Mouse (Mus musculus): ENCODE data around the gene Gm45234. TPM values are rescaled to one million over a fixed set of nuclear protein-coding genes. Genes with fewer than 3 reads are reported as not detected.

The Gm45234 gene
- polyA plus RNA-seq, 1 experiment from 2014 or later: not detected

DNA sequence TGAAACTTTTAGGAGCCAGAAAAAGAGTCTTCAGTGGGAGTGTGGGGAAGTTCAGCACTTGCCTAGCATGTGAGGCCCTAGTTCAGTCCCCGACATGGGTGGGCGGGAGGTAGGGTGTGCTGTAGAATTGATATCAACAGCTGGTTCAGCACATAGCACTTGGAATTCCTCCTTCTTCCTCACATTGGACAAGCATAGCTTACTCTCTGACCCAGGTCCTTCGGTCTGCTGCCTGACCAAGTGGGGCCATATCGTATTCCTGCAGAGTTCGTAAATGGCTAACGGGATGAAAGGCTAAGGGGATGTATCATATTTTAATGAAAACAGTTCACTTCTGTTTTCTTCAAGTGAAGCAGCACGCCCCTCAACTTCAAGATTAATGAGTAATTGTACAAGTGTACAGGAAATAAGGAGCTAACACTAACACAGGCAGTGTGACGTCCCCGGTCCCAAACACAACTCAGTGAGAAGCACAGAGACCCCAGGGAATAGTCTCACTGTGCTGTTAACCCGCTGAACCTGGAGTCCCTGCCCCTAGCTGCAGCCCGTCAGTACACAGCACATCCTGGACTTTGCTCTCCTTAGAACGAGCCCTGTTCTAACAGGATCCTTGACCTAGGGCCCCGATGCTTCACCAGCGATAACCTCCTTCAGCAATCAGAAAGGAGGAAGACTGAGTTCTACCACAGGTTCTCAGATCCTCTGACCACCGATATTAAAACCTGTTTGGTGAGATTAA, 62.4 kb downstream of the Gm45234 start:
- Histone ChIP-seq H3K27ac (ENCODE audit: poor library complexity, severe bottlenecking) (no peak overlapping the region), H3K27me3 (replicated peaks) (no peaks in the 10 kb centered on the region), H3K4me3 (no peak overlapping the region), H3K4me1 (replicated peaks) (peaks cover 10% of the 10 kb centered on the region; the same call in 1 of the 2 replicates), H3K4me2 (no peak overlapping the region), H3K9me3 (replicated peaks) (no peaks in the 10 kb centered on the region), H3K9ac (no peak overlapping the region), H3K36me3 (peaks cover 4% of the 10 kb centered on the region; the same call in 1 of the 2 replicates)
- WGBS: 80% methylated on average over 15 of the region's 15 CpGs
- no peak for ATAC-seq (ENCODE audit: insufficient number of reproducible peaks, low FRiP score)

DNA sequence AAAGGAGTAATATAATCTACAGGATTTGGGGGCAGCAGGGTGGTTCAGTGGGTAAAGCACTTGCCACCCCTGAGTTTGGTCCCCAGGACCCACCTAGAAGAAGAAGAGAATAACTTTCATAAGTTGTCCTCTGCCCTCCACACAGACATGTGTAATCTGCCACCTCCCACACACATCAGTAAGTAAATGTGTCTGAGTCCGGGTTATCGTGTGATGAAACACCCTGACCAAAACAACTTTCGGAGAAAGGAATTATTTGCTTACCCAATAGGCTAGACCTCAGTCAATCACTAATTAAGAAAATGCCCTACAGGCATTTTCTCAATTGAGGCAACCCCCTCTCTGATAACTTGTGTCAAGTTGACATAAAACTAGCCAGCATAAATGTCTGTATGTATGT, 65.3 kb downstream of the Gm45234 start:
- H3K4me2 ChIP-seq: no peak overlapping the region
- 90% methylated on average over 3 of the region's 3 CpGs for WGBS
- H3K4me1 ChIP-seq (replicated peaks): peaks cover 7% of the 10 kb centered on the region; the same call in 1 of the 2 replicates
- H3K36me3 ChIP-seq: no peaks in the 10 kb centered on the region
- ATAC-seq (ENCODE audit: insufficient number of reproducible peaks, low FRiP score): no peak
- H3K27ac ChIP-seq (ENCODE audit: poor library complexity, severe bottlenecking): no peak overlapping the region
- no peak overlapping the region for H3K9ac ChIP-seq
- H3K4me3 ChIP-seq: no peak overlapping the region
- H3K9me3 ChIP-seq (replicated peaks): no peaks in the 10 kb centered on the region
- H3K27me3 ChIP-seq (replicated peaks): no peaks in the 10 kb centered on the region

MicroRNA genes within 50 kb of the gene (microRNA counts, 519-probe panel; counts per million panel counts)
- microRNA mmu-miR-141 (not detected), microRNA mmu-miR-200c (2,691 counts per million, percentile 11 among the panel's probes with 10 or more counts)

Small RNA genes within 50 kb of the gene (microRNA-seq; reads per million reads assigned to microRNA genes)
- 25.7 reads per million, percentile 35 among the genes with 10 or more reads in this experiment for gene Mir141
- 129 reads per million, percentile 56 among the genes with 10 or more reads in this experiment for gene Mir200c

Other genes starting within 250 kb of the Gm45234 start
- gene C1ra, start 243.6 kb downstream of the Gm45234 start, polyA plus RNA-seq (2016; fragmentation: Nextera tagmentation; extraction: Ambion mirVana): 0.19 and 0.24 TPM in 2 replicates
- 0.49 TPM in 1 of 2 replicates, not detected in the other for gene C1s1, start 213.7 kb downstream of the Gm45234 start, polyA plus RNA-seq (2016; fragmentation: Nextera tagmentation; extraction: Ambion mirVana)
- gene C1rb, start 185.7 kb downstream of the Gm45234 start, polyA plus RNA-seq (2016; fragmentation: Nextera tagmentation; extraction: Ambion mirVana): not detected in 2 replicates
- not detected in 2 replicates for gene C1s2, start 119.9 kb downstream of the Gm45234 start, polyA plus RNA-seq (2016; fragmentation: Nextera tagmentation; extraction: Ambion mirVana)
- gene Lpcat3, start 93.0 kb downstream of the Gm45234 start, polyA plus RNA-seq (2016; fragmentation: Nextera tagmentation; extraction: Ambion mirVana): 37.4 and 40.0 TPM in 2 replicates
- gene Emg1, start 43.8 kb downstream of the Gm45234 start, polyA plus RNA-seq (2016; fragmentation: Nextera tagmentation; extraction: Ambion mirVana): 105 and 107 TPM in 2 replicates
- 345 and 349 TPM in 2 replicates for gene Phb2, start 43.7 kb downstream of the Gm45234 start, polyA plus RNA-seq (2016; fragmentation: Nextera tagmentation; extraction: Ambion mirVana)
- 4.4 and 4.9 TPM in 2 replicates for gene Ptpn6, start 17.3 kb downstream of the Gm45234 start, polyA plus RNA-seq (2016; fragmentation: Nextera tagmentation; extraction: Ambion mirVana)
- 352 and 365 TPM in 2 replicates for gene Grcc10, start 14.6 kb downstream of the Gm45234 start, polyA plus RNA-seq (2016; fragmentation: Nextera tagmentation; extraction: Ambion mirVana)
- 9.5 and 10.2 TPM in 2 replicates for gene Atn1, start 503 bp upstream of the Gm45234 start, polyA plus RNA-seq (2016; fragmentation: Nextera tagmentation; extraction: Ambion mirVana)
- 6.0 and 6.4 TPM in 2 replicates for gene Eno2, start 13.7 kb upstream of the Gm45234 start, polyA plus RNA-seq (2016; fragmentation: Nextera tagmentation; extraction: Ambion mirVana)
- gene Lrrc23, start 23.7 kb upstream of the Gm45234 start, polyA plus RNA-seq (2016; fragmentation: Nextera tagmentation; extraction: Ambion mirVana): 0.55 TPM in 1 of 2 replicates, not detected in the other
- gene Spsb2, start 52.6 kb upstream of the Gm45234 start, polyA plus RNA-seq (2016; fragmentation: Nextera tagmentation; extraction: Ambion mirVana): 8.7 and 9.1 TPM in 2 replicates
- gene Tpi1, start 58.3 kb upstream of the Gm45234 start, polyA plus RNA-seq (2016; fragmentation: Nextera tagmentation; extraction: Ambion mirVana): 1,356 and 1,406 TPM in 2 replicates
- gene Usp5, start 73.5 kb upstream of the Gm45234 start, polyA plus RNA-seq (2016; fragmentation: Nextera tagmentation; extraction: Ambion mirVana): 119 and 121 TPM in 2 replicates
- gene Cdca3, start 73.5 kb upstream of the Gm45234 start, polyA plus RNA-seq (2016; fragmentation: Nextera tagmentation; extraction: Ambion mirVana): 105 and 121 TPM in 2 replicates
- gene Gnb3, start 84.3 kb upstream of the Gm45234 start, polyA plus RNA-seq (2016; fragmentation: Nextera tagmentation; extraction: Ambion mirVana): 6.4 and 7.8 TPM in 2 replicates
- 19.2 and 21.9 TPM in 2 replicates for gene P3h3, start 101.7 kb upstream of the Gm45234 start, polyA plus RNA-seq (2016; fragmentation: Nextera tagmentation; extraction: Ambion mirVana)
- gene Gpr162, start 108.0 kb upstream of the Gm45234 start, polyA plus RNA-seq (2016; fragmentation: Nextera tagmentation; extraction: Ambion mirVana): 1.9 and 2.2 TPM in 2 replicates
- gene Cd4, start 132.2 kb upstream of the Gm45234 start, polyA plus RNA-seq (2016; fragmentation: Nextera tagmentation; extraction: Ambion mirVana): not detected in 2 replicates
- 1.4 and 1.5 TPM in 2 replicates for gene Lag3, start 155.7 kb upstream of the Gm45234 start, polyA plus RNA-seq (2016; fragmentation: Nextera tagmentation; extraction: Ambion mirVana)
- 233 and 243 TPM in 2 replicates for gene Ptms, start 164.1 kb upstream of the Gm45234 start, polyA plus RNA-seq (2016; fragmentation: Nextera tagmentation; extraction: Ambion mirVana)
- 357 and 358 TPM in 2 replicates for gene Mlf2, start 175.4 kb upstream of the Gm45234 start, polyA plus RNA-seq (2016; fragmentation: Nextera tagmentation; extraction: Ambion mirVana)
- 148 and 149 TPM in 2 replicates for gene Cops7a, start 209.5 kb upstream of the Gm45234 start, polyA plus RNA-seq (2016; fragmentation: Nextera tagmentation; extraction: Ambion mirVana)
- 0.39 and 0.45 TPM in 2 replicates for gene Pianp, start 240.7 kb upstream of the Gm45234 start, polyA plus RNA-seq (2016; fragmentation: Nextera tagmentation; extraction: Ambion mirVana)